Mouse (Mus musculus) heart, adult 18-20 months (tissue): ENCODE results near the gene Slc47a2. TPM values are rescaled to one million over a fixed set of nuclear protein-coding genes. Genes with fewer than 3 reads are reported as not detected.

Experiments
- DNase-seq, 2 experiments: peaks; one replicate each; pipeline ENCODE4 v3.0.0; 2021 to 2022; ENCODE audit warnings: mixed read lengths in 1 of 2
- total RNA-seq, 2 experiments: library from RNA; stranded (reverse); gene quantifications; 2 replicates each; pipeline ENCODE4 v1.2.3; 2021

Slc47a2 gene
- total RNA-seq, 2 experiments from 2014 or later = not detected

GRCm38 (mm10) chr11:61283414-61284049, 59.1 kb downstream of the Slc47a2 start:
- no peak for DNase-seq

- DNase-seq = no peak
Measured at GRCm38 (mm10) chr11:61278445-61279077, 64.1 kb downstream of the Slc47a2 start.

GRCm38 (mm10) chr11:61277937-61278336, 64.7 kb downstream of the Slc47a2 start:
- no peak for DNase-seq

- DNase-seq = no peak
Measured at GRCm38 (mm10) chr11:61276482-61276881, 66.2 kb downstream of the Slc47a2 start.

GRCm38 (mm10) chr11:61275106-61275505, 67.6 kb downstream of the Slc47a2 start:
- DNase-seq = no peak

- DNase-seq = no peak
Measured at GRCm38 (mm10) chr11:61274421-61274820, 68.2 kb downstream of the Slc47a2 start.

- no peak for DNase-seq
Measured at GRCm38 (mm10) chr11:61273928-61274327, 68.7 kb downstream of the Slc47a2 start.

- DNase-seq = no peak
Measured at GRCm38 (mm10) chr11:61271612-61272011, 71.0 kb downstream of the Slc47a2 start.

- no peak for DNase-seq
Measured at GRCm38 (mm10) chr11:61270406-61270805, 72.3 kb downstream of the Slc47a2 start.

- no peak for DNase-seq
Measured at GRCm38 (mm10) chr11:61268626-61269349, 73.9 kb downstream of the Slc47a2 start.

- DNase-seq = peak; percentile 98 to 99
Measured at GRCm38 (mm10) chr11:61266551-61267533, 75.8 kb downstream of the Slc47a2 start, which contains the start of gene Aldh3a2. Gene Aldh3a2 (minus strand): TSS chr11:61267464.

- no peak for DNase-seq
Measured at GRCm38 (mm10) chr11:61263841-61264240, 78.8 kb downstream of the Slc47a2 start.

- DNase-seq = no peak
Measured at GRCm38 (mm10) chr11:61262516-61262915, 80.1 kb downstream of the Slc47a2 start.

GRCm38 (mm10) chr11:61259106-61259505, 83.6 kb downstream of the Slc47a2 start:
- no peak for DNase-seq

GRCm38 (mm10) chr11:61252807-61253206, 89.9 kb downstream of the Slc47a2 start:
- DNase-seq = no peak

GRCm38 (mm10) chr11:61251741-61252140, 90.9 kb downstream of the Slc47a2 start:
- no peak for DNase-seq

Other genes starting within 250 kb of the Slc47a2 start
- 1 to 10 TPM in 1 of 2 experiments, under 1 TPM in 1; 0.50 to 1.5 TPM for gene Tnfrsf13b, start 216.1 kb downstream of the Slc47a2 start, total RNA-seq
- gene Usp22, start 167.8 kb downstream of the Slc47a2 start, total RNA-seq = 10 to 100 TPM; 26.2 to 27.6 TPM
- 1 to 10 TPM in 1 of 2 experiments, under 1 TPM in 1; 0.60 to 2.9 TPM for gene Aldh3a1, start 135.3 kb downstream of the Slc47a2 start, total RNA-seq
- 10 to 100 TPM; 32.0 to 39.0 TPM for gene Aldh3a2, start 75.4 kb downstream of the Slc47a2 start, total RNA-seq
- gene Slc47a1, start 35.5 kb upstream of the Slc47a2 start, total RNA-seq = 10 to 100 TPM; 23.6 to 26.1 TPM
- under 1 TPM in 1 of 2 experiments, not detected in 1; 0.15 TPM for gene Rnf112, start 111.3 kb upstream of the Slc47a2 start, total RNA-seq
- 10 to 100 TPM; 12.5 to 13.3 TPM for gene Mfap4, start 142.6 kb upstream of the Slc47a2 start, total RNA-seq
- gene Mapk7, start 151.5 kb upstream of the Slc47a2 start, total RNA-seq = 1 to 10 TPM; 5.7 to 6.0 TPM
- 1 to 10 TPM; 6.3 to 7.5 TPM for gene B9d1, start 162.3 kb upstream of the Slc47a2 start, total RNA-seq
- 10 to 100 TPM; 24.5 to 28.1 TPM for gene Epn2, start 236.8 kb upstream of the Slc47a2 start, total RNA-seq